Mouse (Mus musculus) heart, embryonic 16.5 days (tissue): ENCODE measurements around the gene Bcl2l2. TPM values are rescaled to one million over a fixed set of nuclear protein-coding genes. Genes with fewer than 3 reads are reported as not detected.

Experiments
- ATAC-seq: fragments of 200-750 bp; cut with Nextera tagmentation; replicated peaks from 2 replicates; pipeline ENCODE4 v1.8.0; 2017; ENCODE audit warnings: moderate number of reproducible peaks; ENCODE audit not compliant: insufficient read depth, low FRiP score; ENCODE audit errors: extremely low read depth
- H3K27ac ChIP-seq: fragments of 300-500 bp; sonication (generic); 2 replicates; pipeline ENCODE4 v1.5.1; 2014; ENCODE audit warnings: mild to moderate bottlenecking, low read length, control low read depth, moderate library complexity
- H3K27me3 ChIP-seq: fragments of 300-500 bp; sonication (generic); 2 replicates; pipeline ENCODE4 v1.6.1; 2014; ENCODE audit warnings: low read length, mixed read lengths; ENCODE audit not compliant: control insufficient read depth, insufficient read depth
- H3K36me3 ChIP-seq: fragments of 300-500 bp; sonication (generic); 2 replicates; pipeline ENCODE4 v1.6.1; 2014; ENCODE audit not compliant: control insufficient read depth, insufficient read depth
- H3K4me1 ChIP-seq: fragments of 300-500 bp; sonication (generic); 2 replicates; pipeline ENCODE4 v1.6.1; 2014; ENCODE audit warnings: low read length, mixed read lengths; ENCODE audit not compliant: control insufficient read depth, insufficient read depth
- H3K4me2 ChIP-seq: fragments of 300-500 bp; sonication (generic); 2 replicates; pipeline ENCODE4 v1.6.1; 2014; ENCODE audit warnings: low read depth, mild to moderate bottlenecking, control low read depth, low read length
- H3K4me3 ChIP-seq: fragments of 300-500 bp; sonication (generic); 2 replicates; pipeline ENCODE4 v1.5.1; 2014; ENCODE audit warnings: mild to moderate bottlenecking, control low read depth, low read length
- H3K9ac ChIP-seq: fragments of 300-500 bp; sonication (generic); 2 replicates; pipeline ENCODE4 v1.6.1; 2014; ENCODE audit warnings: low read length, control low read depth
- H3K9me3 ChIP-seq: fragments of 300-500 bp; sonication (generic); replicated peaks from 2 replicates; pipeline ENCODE4 v1.6.1; 2016; ENCODE audit warnings: low read length; ENCODE audit not compliant: control insufficient read depth
- WGBS: fragments of 180-500 bp; shearing (Covaris S2); extraction: QIAGEN DNeasy Blood & Tissue Kit; methylation state at CpG from one replicate; pipeline ENCODE4 v1.1.7; 2014; 5-methylcytosine and 5-hydroxymethylcytosine counted together
- polyA plus RNA-seq: library from polyadenylated mRNA; unstranded; fragments of >200 nt; fragmentation: Nextera tagmentation; extraction: Ambion mirVana; gene quantifications from 2 replicates; pipeline ENCODE4 v1.2.1, GENCODE M21; 2015

The Bcl2l2 gene
- polyA plus RNA-seq, 1 experiment from 2014 or later = 4.3 TPM

- Histone ChIP-seq H3K9me3 (no peaks in the 10 kb centered on the region), H3K4me2 (peak overlapping the region; percentile 97), H3K9ac (peak overlapping the region; percentile 88), H3K27ac (peak overlapping the region; percentile 91), H3K27me3 (peaks cover 15% of the 10 kb centered on the region), H3K36me3 (no peaks in the 10 kb centered on the region), H3K4me1 (peaks cover 21% of the 10 kb centered on the region), H3K4me3 (peak overlapping the region; percentile 65)
- WGBS = 1% methylated on average over 51 of the region's 58 CpGs
- peak; percentile 63 for ATAC-seq
Observed at GRCm38 (mm10) chr14:54926401-54927158, 43.4 kb downstream of the Bcl2l2 start.

- Histone ChIP-seq H3K9me3 (no peaks in the 10 kb centered on the region), H3K36me3 (no peaks in the 10 kb centered on the region), H3K4me1 (peaks cover 21% of the 10 kb centered on the region), H3K27me3 (peaks cover 15% of the 10 kb centered on the region), H3K4me3 (peak overlapping the region; percentile 65), H3K9ac (peak overlapping the region; percentile 88), H3K4me2 (peak overlapping the region; percentile 97), H3K27ac (peak overlapping the region; percentile 91)
- no peak for ATAC-seq
- WGBS = 42% methylated on average over 7 of the region's 7 CpGs
Observed at GRCm38 (mm10) chr14:54927296-54927695, 44.1 kb downstream of the Bcl2l2 start.

GRCm38 (mm10) chr14:54929801-54930200 is 46.6 kb downstream of the Bcl2l2 start:
- ATAC-seq = no peak
- no peaks in the 10 kb centered on the region for H3K9me3 ChIP-seq
- H3K27me3 ChIP-seq = peaks cover 12% of the 10 kb centered on the region
- H3K4me1 ChIP-seq = peaks cover 12% of the 10 kb centered on the region
- no peak overlapping the region for H3K27ac ChIP-seq
- no peaks in the 10 kb centered on the region for H3K36me3 ChIP-seq
- no peak overlapping the region for H3K9ac ChIP-seq
- H3K4me3 ChIP-seq = no peak overlapping the region
- WGBS = 58% methylated on average over 5 of the region's 5 CpGs
- H3K4me2 ChIP-seq = no peak overlapping the region

DNA sequence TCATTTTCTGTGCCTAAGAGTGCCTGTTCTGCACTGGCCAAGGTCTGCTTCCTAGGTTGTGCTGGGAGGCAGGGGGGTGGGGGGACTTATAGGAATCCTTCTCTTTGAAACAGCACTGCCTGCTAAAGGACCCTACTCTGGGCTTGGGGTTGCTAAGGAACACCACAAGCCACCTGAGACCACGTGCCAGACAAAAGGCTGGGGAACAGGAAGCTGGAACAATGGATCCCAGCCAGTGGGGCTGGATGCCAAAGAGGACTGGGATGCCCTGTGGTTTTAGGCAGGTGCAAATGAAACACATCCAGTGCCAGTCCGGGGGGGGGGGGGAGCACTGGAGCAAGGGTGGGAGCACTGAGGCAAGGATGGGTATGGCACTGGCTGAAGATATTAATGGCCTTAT is 47.3 kb downstream of the Bcl2l2 start:
- ATAC-seq = no peak
- Histone ChIP-seq H3K4me1 (peaks cover 6% of the 10 kb centered on the region; the same call in 1 of the 2 replicates), H3K27ac (no peak overlapping the region), H3K4me2 (no peak overlapping the region), H3K9ac (no peak overlapping the region), H3K4me3 (no peak overlapping the region), H3K9me3 (no peaks in the 10 kb centered on the region), H3K27me3 (peaks cover 9% of the 10 kb centered on the region), H3K36me3 (no peaks in the 10 kb centered on the region)
- 25% methylated on average over 2 of the region's 2 CpGs for WGBS

DNA sequence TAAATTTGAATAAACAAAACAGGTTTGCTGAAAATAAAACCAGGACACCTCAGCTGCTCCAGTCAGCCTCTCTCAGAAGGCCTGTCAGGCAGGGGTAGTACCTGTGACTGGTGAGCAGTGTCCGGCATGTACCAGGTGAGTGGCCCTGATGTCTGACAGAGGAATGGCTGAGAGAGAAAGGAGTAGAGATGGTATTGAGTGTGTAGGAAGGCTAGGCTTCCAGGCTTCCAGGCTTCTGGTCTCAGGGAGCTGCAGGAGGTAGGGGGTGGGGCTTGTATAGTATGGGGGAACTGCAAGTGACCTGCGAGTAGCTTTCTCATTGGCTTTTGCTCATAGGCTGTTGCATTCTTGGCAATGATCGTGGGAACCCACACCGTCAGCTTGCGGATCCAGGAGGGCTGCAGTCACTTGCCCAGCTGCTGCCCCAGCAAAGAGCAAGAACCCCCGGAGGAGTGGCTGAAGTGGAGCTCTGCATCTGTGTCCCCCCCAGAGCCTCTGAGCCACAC is 49.5 kb downstream of the Bcl2l2 start, which contains the start of gene Il25:
Gene Il25 (plus strand): TSS at position 51 of the 506 bp plus-strand sequence.
- 26% methylated on average over 6 of the region's 6 CpGs for WGBS
- no peaks in the 10 kb centered on the region for H3K27me3 ChIP-seq
- no peaks in the 10 kb centered on the region for H3K9me3 ChIP-seq
- no peak within 1 kb of the TSS for H3K9ac ChIP-seq
- H3K4me1 ChIP-seq = peaks cover 3% of the 10 kb centered on the region; the same call in 1 of the 2 replicates
- no peaks in the 10 kb centered on the region for H3K36me3 ChIP-seq
- no peak for ATAC-seq
- H3K4me2 ChIP-seq = no peak within 1 kb of the TSS
- no peak within 1 kb of the TSS for H3K4me3 ChIP-seq
- no peak within 1 kb of the TSS for H3K27ac ChIP-seq

- Histone ChIP-seq H3K9ac (peak within 1 kb of the TSS; percentile 18; the same call in 1 of the 2 replicates), H3K27me3 (no peaks in the 10 kb centered on the region), H3K36me3 (no peaks in the 10 kb centered on the region), H3K9me3 (no peaks in the 10 kb centered on the region), H3K4me2 (peak within 1 kb of the TSS; percentile 17; the same call in 1 of the 2 replicates), H3K27ac (peak within 1 kb of the TSS; percentile 41; the same call in 1 of the 2 replicates), H3K4me3 (no peak within 1 kb of the TSS), H3K4me1 (peaks cover 3% of the 10 kb centered on the region; the same call in 1 of the 2 replicates)
- 25% methylated on average over 8 of the region's 8 CpGs for WGBS
- no peak for ATAC-seq
Observed at GRCm38 (mm10) chr14:54935904-54936830, 53.0 kb downstream of the Bcl2l2 start, which contains the start of gene Cmtm5. Gene Cmtm5, plus strand, starts transcription at chr14:54936261.

- peak overlapping the region; percentile 17; the same call in 1 of the 2 replicates for H3K4me2 ChIP-seq
Observed at GRCm38 (mm10) chr14:54936831-54937160, 53.6 kb downstream of the Bcl2l2 start.

DNA sequence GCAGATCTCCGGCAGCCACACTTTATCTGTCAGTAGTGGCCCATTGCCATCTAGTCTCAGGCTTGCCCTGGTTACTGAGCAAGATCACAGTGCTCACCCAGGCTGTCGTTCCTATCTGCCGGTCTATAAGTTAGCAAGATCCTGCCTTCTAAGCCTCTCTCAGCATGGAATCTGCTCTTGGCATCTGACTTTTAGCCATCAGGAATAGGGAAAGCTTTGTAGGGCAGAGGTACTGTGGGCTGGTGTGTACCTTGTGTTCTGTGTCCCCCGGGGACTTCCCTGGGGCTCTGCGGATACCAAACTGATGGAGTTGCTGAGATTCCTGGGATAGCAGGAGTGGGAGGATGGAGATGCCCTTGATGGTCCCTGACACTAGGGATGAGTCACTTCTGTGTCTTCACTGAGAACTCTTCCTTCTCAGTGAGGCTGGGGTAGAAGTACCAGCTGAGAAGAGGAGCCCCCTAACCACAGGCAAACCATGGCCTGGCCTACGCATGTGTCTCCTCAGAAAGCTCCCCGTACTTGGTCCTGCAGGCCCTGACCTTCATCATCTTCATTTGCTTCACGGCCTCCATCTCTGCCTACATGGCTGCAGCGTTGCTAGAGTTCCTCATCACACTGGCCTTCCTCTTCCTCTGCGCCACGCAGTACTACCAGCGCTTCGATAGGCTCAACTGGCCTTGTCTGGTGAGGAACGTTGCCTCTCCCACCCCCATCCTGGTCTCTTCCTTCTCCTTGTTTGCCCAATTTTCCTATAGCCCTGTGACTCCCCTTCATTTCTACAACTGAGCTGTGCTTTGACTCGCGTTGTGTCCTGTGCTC is 54.4 kb downstream of the Bcl2l2 start:
- Histone ChIP-seq H3K4me1 (peaks cover 3% of the 10 kb centered on the region; the same call in 1 of the 2 replicates), H3K4me3 (no peak overlapping the region), H3K27ac (0 out of 2 replicates have a peak overlapping the region, but pooled peaks have one; percentile 16), H3K9ac (no peak overlapping the region), H3K36me3 (peaks cover 4% of the 10 kb centered on the region; the same call in 1 of the 2 replicates), H3K9me3 (no peaks in the 10 kb centered on the region), H3K27me3 (no peaks in the 10 kb centered on the region), H3K4me2 (no peak overlapping the region)
- 0 out of 2 replicates have a peak, but pooled peaks have one; percentile 5 for ATAC-seq
- WGBS = 68% methylated on average over 16 of the region's 16 CpGs

More at GRCm38 (mm10) chr14:54936831-54937160, 53.6 kb downstream of the Bcl2l2 start:
- no peaks in the 10 kb centered on the region for H3K9me3 ChIP-seq
- peaks cover 3% of the 10 kb centered on the region; the same call in 1 of the 2 replicates for H3K36me3 ChIP-seq
- H3K9ac ChIP-seq = no peak overlapping the region
- H3K27ac ChIP-seq = peak overlapping the region; percentile 41; the same call in 1 of the 2 replicates
- H3K27me3 ChIP-seq = no peaks in the 10 kb centered on the region
- ATAC-seq = no peak
- H3K4me1 ChIP-seq = peaks cover 3% of the 10 kb centered on the region; the same call in 1 of the 2 replicates
- H3K4me3 ChIP-seq = no peak overlapping the region
- 17% methylated on average over 6 of the region's 6 CpGs for WGBS
